Mouse (Mus musculus): ENCODE results near the gene Ect2. TPM values are rescaled to one million over a fixed set of nuclear protein-coding genes. Genes with fewer than 3 reads are reported as not detected.
A peak's percentile ranks its signal among the peaks of the same experiment; 100 is the strongest.

Ect2 gene
- polyA plus RNA-seq, 1 experiment from 2014 or later = 13.6 TPM

DNA sequence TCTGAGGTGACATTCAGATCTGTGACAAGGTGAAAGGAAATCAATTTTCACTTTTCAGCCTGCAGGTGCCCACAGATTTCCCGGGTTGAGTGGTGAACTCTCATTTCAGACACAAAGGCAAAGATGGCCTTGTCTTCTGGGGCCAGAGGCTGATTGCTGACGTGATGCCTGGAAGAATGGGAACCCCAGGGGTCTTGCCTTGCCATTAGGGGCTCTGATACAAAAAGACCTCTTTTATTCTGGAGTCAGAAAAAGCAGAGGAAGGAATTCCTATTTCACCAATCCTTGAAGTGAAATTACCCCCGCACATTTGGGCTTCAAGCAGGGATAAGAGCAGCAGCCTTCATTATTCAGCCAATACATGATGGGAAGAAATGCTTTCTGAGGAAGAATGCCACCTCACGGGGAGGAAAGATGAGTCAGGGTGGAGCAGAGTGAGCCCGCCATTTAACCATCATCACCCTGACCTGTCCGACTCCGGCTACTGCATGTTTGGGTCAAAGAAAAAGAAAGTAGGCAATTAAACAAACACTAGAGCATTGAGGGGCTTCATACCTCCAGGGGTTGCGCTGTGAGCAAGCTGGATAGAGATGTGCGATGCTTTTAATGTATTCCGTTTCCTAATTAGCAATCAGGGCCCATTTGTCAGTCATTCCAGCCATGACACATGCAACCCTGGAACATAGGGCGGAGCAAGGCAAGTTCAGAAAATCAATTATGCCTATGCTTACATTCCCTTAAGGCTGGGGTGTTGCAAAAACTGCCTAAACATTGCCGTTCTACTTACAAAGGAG is 94.0 kb downstream of the Ect2 start:
- no peak overlapping the region for H3K4me2 ChIP-seq
- ATAC-seq (ENCODE audit: low FRiP score, low read depth) = peak; percentile 30; the same call in 1 of the 2 replicates
- H3K9me3 ChIP-seq = 0 out of 2 replicates have a peak, but pooled peaks cover 4% of the 10 kb centered on the region
- no peak overlapping the region for H3K4me3 ChIP-seq
- no peak overlapping the region for H3K27ac ChIP-seq (replicated peaks)
- no peak overlapping the region for H3K9ac ChIP-seq
- H3K27me3 ChIP-seq = no peaks in the 10 kb centered on the region
- 45% methylated on average over 12 of the region's 12 CpGs for WGBS
- no peaks in the 10 kb centered on the region for H3K36me3 ChIP-seq
- H3K4me1 ChIP-seq (replicated peaks) = 0 out of 2 replicates have a peak, but pooled peaks cover 7% of the 10 kb centered on the region

DNA sequence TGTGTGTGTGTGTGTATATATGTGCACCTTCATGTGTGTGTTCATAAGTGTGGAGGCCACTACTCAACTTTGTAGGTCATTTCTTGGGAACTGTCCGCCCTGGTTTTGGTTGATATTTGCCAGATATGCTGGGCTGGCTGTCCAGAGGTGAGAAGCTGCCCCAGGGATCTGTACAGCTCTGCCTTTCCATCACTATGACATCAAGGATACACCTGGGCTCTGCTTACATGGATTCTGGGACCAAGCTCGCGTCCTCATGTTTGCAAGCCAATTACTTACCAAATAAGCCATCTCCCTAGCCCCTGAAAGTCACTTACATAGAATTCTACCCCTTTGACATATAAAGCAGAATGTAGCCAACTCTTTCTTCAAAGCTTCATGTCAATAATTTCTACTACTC is 98.2 kb downstream of the Ect2 start:
- no peak overlapping the region for H3K4me3 ChIP-seq
- H3K4me2 ChIP-seq = no peak overlapping the region
- ATAC-seq (ENCODE audit: low FRiP score, low read depth) = no peak
- no peaks in the 10 kb centered on the region for H3K36me3 ChIP-seq
- H3K9ac ChIP-seq = no peak overlapping the region
- H3K4me1 ChIP-seq (replicated peaks) = 0 out of 2 replicates have a peak, but pooled peaks cover 7% of the 10 kb centered on the region
- H3K27ac ChIP-seq (replicated peaks) = no peak overlapping the region
- 84% methylated on average over 3 of the region's 3 CpGs for WGBS
- H3K27me3 ChIP-seq = no peaks in the 10 kb centered on the region
- 0 out of 2 replicates have a peak, but pooled peaks cover 4% of the 10 kb centered on the region for H3K9me3 ChIP-seq

DNA sequence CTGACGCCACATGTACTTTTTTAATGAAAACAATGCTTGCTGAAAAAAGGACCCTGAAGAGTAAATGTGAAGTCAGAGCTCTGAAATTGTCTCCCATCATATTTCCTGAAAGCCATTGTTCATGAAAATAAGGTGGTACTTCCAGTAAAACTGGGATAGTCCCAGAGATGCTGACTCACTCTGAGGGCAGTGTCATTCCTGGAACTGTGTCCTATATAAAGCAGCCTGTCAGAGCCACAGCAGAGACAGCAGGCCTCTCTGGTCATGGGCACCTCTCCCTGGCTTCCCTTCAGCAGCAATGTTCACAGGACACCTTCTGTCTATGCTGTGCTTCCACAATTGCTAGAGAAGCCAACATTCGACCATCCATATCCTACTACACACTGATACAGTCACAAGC is 98.9 kb downstream of the Ect2 start:
- 0 out of 2 replicates have a peak, but pooled peaks cover 4% of the 10 kb centered on the region for H3K9me3 ChIP-seq
- H3K27ac ChIP-seq (replicated peaks) = no peak overlapping the region
- no peaks in the 10 kb centered on the region for H3K36me3 ChIP-seq
- H3K27me3 ChIP-seq = no peaks in the 10 kb centered on the region
- 0 out of 2 replicates have a peak, but pooled peaks cover 4% of the 10 kb centered on the region for H3K4me1 ChIP-seq (replicated peaks)
- no peak for ATAC-seq (ENCODE audit: low FRiP score, low read depth)
- no peak overlapping the region for H3K4me2 ChIP-seq
- H3K9ac ChIP-seq = no peak overlapping the region
- H3K4me3 ChIP-seq = no peak overlapping the region
- WGBS = 77% methylated on average over 2 of the region's 2 CpGs

Other genes with a start within 250 kb of the Ect2 start
- 13.8 and 15.7 TPM in 2 replicates for gene Nceh1, start 29.1 kb upstream of the Ect2 start, polyA plus RNA-seq (2015; fragmentation: Nextera tagmentation; extraction: Ambion mirVana)
- 0.12 and 0.33 TPM in 2 replicates for gene Tnfsf10, start 163.2 kb upstream of the Ect2 start, polyA plus RNA-seq (2015; fragmentation: Nextera tagmentation; extraction: Ambion mirVana)
- 0.33 and 0.77 TPM in 2 replicates for gene Ghsr, start 217.5 kb upstream of the Ect2 start, polyA plus RNA-seq (2015; fragmentation: Nextera tagmentation; extraction: Ambion mirVana)

All from hindbrain, embryonic 15.5 days (tissue).